In genomic region chr11:80622233-80623037, GRCm38 (mm10) we compare ENCODE assay signal across 12 mouse cellular contexts.
A peak's percentile ranks its signal among the peaks of the same experiment; 100 is the strongest.
DNase-seq lines count a peak whose midpoint lies in the region; ATAC-seq lines count a peak whose summit lies in the region.
"Had no signal": no experiment of that assay in that cellular context is flagged by ENCODE, and none has a peak within 500 bp of the region (broad histone marks: within the 10 kb centered on the region; RNA-seq: fewer than 3 reads in every experiment).

No protein-coding gene starts in this region.

- no peaks in the 10 kb centered on the region for H3K36me3 ChIP-seq in forebrain, embryonic 12.5 days (replicated peaks)
- no peaks in the 10 kb centered on the region for H3K36me3 ChIP-seq in intestine, embryonic 16.5 days (ENCODE audit: control insufficient read depth, insufficient read depth, low read length)
- H3K36me3 ChIP-seq: heart, embryonic 15.5 days; limb, embryonic 15.5 days had no signal

- WGBS in forebrain, embryonic 12.5 days: 4% methylated on average over 11 of the region's 11 CpGs
- WGBS in intestine, embryonic 16.5 days: 43% methylated on average over 11 of the region's 11 CpGs

- peaks cover 21% of the 10 kb centered on the region for H3K4me1 ChIP-seq in forebrain, embryonic 12.5 days
- no peaks in the 10 kb centered on the region for H3K4me1 ChIP-seq in intestine, embryonic 16.5 days (ENCODE audit: control insufficient read depth, insufficient read depth, low read length)
- H3K4me1 ChIP-seq: heart, embryonic 15.5 days; limb, embryonic 15.5 days had no signal

- 0 out of 2 replicates have a peak overlapping the region, but pooled peaks have one; percentile 30 for H3K9ac ChIP-seq in forebrain, embryonic 12.5 days
- H3K9ac ChIP-seq in intestine, embryonic 16.5 days (ENCODE audit: low read depth, low read length): no peak overlapping the region
- H3K9ac ChIP-seq: heart, embryonic 15.5 days; limb, embryonic 15.5 days had no signal

- DNase-seq in cerebellum, postnatal 14 days: peak; percentile 57 to 58
- DNase-seq in cerebellum, adult 9-11 months: no peak
- peak; percentile 26 to 27 for DNase-seq in layer of hippocampus, postnatal 36 days
- peak; percentile 76 for DNase-seq in retina, postnatal 1 day
- no peak for DNase-seq in lung, postnatal 4 days
- no peak for DNase-seq in cerebellum, adult 11-12 months
- DNase-seq: thymus, adult 2 months had no signal

- ATAC-seq in forebrain, embryonic 12.5 days (ENCODE audit: low FRiP score): peak; percentile 92
- no peak for ATAC-seq in intestine, embryonic 16.5 days

- no peaks in the 10 kb centered on the region for H3K9me3 ChIP-seq in forebrain, embryonic 12.5 days
- no peaks in the 10 kb centered on the region for H3K9me3 ChIP-seq in intestine, embryonic 16.5 days (ENCODE audit: control insufficient read depth, low read length)
- H3K9me3 ChIP-seq: heart, embryonic 15.5 days; limb, embryonic 15.5 days had no signal

- H3K27ac ChIP-seq in forebrain, embryonic 12.5 days: peak overlapping the region; percentile 94
- no peak overlapping the region for H3K27ac ChIP-seq in intestine, embryonic 16.5 days (ENCODE audit: low read length)
- H3K27ac ChIP-seq: heart, embryonic 15.5 days; limb, embryonic 15.5 days had no signal

- H3K27me3 ChIP-seq in forebrain, embryonic 12.5 days: peaks cover 52% of the 10 kb centered on the region
- no peaks in the 10 kb centered on the region for H3K27me3 ChIP-seq in intestine, embryonic 16.5 days (replicated peaks; ENCODE audit: control insufficient read depth, insufficient read depth, low read length)
- H3K27me3 ChIP-seq: heart, embryonic 15.5 days; limb, embryonic 15.5 days had no signal

- H3K4me2 ChIP-seq in forebrain, embryonic 12.5 days: peak overlapping the region; percentile 42
- no peak overlapping the region for H3K4me2 ChIP-seq in intestine, embryonic 16.5 days (ENCODE audit: low read depth, low read length)
- H3K4me2 ChIP-seq: heart, embryonic 15.5 days; limb, embryonic 15.5 days had no signal

- peak overlapping the region; percentile 3 for H3K4me3 ChIP-seq in forebrain, embryonic 12.5 days (replicated peaks)
- no peak overlapping the region for H3K4me3 ChIP-seq in intestine, embryonic 16.5 days (ENCODE audit: low read length)
- H3K4me3 ChIP-seq: heart, embryonic 15.5 days; limb, embryonic 15.5 days; myocyte had no signal

Comparison
In these comparisons a context has a peak if more than half of its experiments do, and no peak if none do; other contexts are left out.
1. DNase-seq: peak in cerebellum, postnatal 14 days (2 of 2), layer of hippocampus, postnatal 36 days (2 of 2) and retina, postnatal 1 day (single experiment); none in cerebellum, adult 9-11 months (single experiment), lung, postnatal 4 days (0 of 2) and cerebellum, adult 11-12 months (single experiment).